Mouse (Mus musculus): Measurements from ENCODE around the gene Gm49630.
"Not testable (repeated sequence)": the region's sequence is repeated elsewhere in the genome, so short reads cannot be mapped to it uniquely, and the experiment has no call there.

DNA sequence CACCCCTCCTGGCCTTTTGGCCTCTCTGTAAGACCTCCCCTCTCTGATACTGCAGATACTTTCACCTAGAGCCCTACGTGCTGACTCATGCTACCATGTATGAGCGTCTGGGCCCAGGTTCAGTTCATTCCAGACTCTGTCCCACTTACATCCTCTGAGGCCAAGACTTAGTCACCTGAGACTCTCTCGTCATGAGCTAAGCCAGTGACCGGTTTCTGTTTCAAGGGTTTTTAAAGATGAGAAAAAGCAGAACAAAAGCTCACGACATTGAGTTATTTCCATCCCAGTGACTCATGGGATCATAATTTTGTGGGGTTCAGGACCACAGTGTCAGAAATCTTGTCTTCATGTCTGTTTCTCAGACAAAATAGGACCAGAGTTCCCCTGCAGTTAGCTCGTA, 52.0 kb downstream of the Gm49630 start:
- TF ChIP-seq CTCF (IDR thresholded peaks at IDR 0.05; ENCODE audit: low read depth, low read length); POLR2A (IDR thresholded peaks at IDR 0.05; ENCODE audit: insufficient read depth, low read length); EP300 (IDR thresholded peaks at IDR 0.05; ENCODE audit: insufficient read depth, low read depth, low read length): not testable (repeated sequence)
